Mouse (Mus musculus) megakaryocyte, adult 5-6 weeks (primary cell): ENCODE results near the gene Gm128. TPM values are rescaled to one million over a fixed set of nuclear protein-coding genes. Genes with fewer than 3 reads are reported as not detected.
A peak's percentile ranks its signal among the peaks of the same experiment; 100 is the strongest.

Experiments used
- ATAC-seq: 2 replicates; pipeline ENCODE4 v1.8.0; 2016; ENCODE audit warnings: mild to moderate bottlenecking, inconsistent platforms; ENCODE audit not compliant: poor library complexity, severe bottlenecking
- total RNA-seq, 2 experiments: library from RNA; stranded (forward) in 1 of 2; stranded (reverse) in 1 of 2; fragments of 153-499, 151-499 nt in 1 of 2; fragments of 221-1000, 200-1000 nt in 1 of 2; gene quantifications; 2 replicates each; pipeline versions ENCODE4 v1.2.3 to v1.2.4; 2015 to 2017

Gene Gm128
- total RNA-seq (2015), result 0.16 and 0.21 TPM in 2 replicates
- total RNA-seq (2017), result not detected in 2 replicates

GRCm38 (mm10) chr3:95241498-95241897 is at the start of gene Gm128:
Gene Gm128 (minus strand): TSS chr3:95241598.
- no peak for ATAC-seq

DNA sequence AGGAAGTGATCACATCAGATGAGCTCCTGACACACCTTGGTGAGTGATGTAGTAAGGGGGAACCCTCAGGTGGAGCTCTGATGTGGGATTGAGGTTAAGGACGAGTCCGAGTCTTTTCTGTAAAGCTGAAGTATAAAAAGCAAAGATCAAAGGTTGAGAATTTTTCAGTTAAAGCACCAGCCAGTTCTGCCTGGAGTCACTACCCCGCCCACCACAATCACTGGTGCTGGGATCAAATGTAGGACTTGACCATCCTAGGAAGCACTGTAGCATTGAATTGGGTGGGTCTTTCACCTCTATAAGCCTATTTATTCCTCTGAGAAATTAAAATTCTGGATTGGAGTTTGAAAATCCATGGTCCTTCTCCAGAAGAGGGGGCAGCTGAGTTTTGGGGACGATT is 49.6 kb upstream of the Gm128 start:
- no peak for ATAC-seq

- no peak for ATAC-seq
Observed at GRCm38 (mm10) chr3:95290156-95290555, 48.8 kb upstream of the Gm128 start.

GRCm38 (mm10) chr3:95289419-95289818 is 48.0 kb upstream of the Gm128 start:
- no peak for ATAC-seq

DNA sequence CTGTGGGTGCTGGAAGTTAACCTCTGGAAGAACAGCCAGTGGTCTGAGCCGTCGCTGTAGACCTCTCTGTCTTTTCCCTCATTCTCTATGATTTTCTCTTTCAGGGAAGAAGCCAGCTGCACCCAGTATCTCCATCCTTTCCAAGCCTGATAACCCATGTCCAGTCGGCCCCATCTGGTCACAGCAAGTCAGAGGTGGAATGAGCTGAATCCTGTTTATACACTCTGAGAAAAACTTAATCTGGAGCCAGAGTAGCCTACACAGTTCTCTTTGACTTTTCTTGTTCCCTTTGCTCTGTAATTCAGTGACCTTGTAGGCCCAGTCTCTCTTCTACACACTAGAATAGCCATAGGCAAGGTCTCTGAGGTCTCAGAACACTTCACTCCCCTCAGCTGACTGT is 46.1 kb upstream of the Gm128 start:
- ATAC-seq, result no peak

DNA sequence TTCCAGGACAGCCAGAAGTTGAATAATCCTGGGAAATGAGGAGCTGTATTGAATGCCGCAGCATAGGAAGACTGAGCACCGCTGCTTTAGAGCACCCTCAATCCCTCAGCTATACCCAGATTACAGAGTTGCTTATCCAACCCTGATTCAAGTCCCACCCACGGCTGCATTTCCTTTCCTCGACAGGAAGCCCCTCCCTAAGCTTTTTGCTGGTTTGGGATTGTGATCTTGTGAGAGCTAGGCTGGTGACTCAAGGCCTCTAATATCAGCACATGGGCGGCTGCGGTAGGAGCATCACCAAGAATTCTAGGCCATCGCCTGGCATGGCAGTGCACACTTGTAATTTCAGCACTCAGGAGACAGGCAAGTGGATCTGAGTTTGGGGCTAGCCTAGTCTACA is 45.1 kb upstream of the Gm128 start:
- ATAC-seq, result no peak

DNA sequence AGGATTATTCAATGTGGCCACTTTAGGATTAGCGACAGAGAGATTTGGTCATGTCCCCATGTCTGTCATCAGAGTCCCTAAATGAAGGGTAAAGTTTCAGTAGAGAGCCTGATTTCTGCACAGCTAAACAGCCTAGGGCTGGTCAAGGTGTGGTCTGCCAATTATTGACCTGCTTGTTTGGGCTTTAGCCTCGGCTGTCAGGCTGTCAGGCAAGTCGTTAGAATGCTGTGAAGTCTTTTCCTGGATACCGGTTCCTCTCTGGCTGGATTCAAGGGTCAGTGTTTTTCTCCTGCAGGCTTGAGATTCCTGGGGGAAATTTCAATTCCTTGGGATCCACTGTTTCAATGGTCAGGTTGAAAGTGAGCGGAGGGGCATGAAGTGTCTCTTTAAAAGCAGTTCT is 44.6 kb upstream of the Gm128 start:
- no peak for ATAC-seq

GRCm38 (mm10) chr3:95285390-95285789 is 44.0 kb upstream of the Gm128 start:
- no peak for ATAC-seq

DNA sequence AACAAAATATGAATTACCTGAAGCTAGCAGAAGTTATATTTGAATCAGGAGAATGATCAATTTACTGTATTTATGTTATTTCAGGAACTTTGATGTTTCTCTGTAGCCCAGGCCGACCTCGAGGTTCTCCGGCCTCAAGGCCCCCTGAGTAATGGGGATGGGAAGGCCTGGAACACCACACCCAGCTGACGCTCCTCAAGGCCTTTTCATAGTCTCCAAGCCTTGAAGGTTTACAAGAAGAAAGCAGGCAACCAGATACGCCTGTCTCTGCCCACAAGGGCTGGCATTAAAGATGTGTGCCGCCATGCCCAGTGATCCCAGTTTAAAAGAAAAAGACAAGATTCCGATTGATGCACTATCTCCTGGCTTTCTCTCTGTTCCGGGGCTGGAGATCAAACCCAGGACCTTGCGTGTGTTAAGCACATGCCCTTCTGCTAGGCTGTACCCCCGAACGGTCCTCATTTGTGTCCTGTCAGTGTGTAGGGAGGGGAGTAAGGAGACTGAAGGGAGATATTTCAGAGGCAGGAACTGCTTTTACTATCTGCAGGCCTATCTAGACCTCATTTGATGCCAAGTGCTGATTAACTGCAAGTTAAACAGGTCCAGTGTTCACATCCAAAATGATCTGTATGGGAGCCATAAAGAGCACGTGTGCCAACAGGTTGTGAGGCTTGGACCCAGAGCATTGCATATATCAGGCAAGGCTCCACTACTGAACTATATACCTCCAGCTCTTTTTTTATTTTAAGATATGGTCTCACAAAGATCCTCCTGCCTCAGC is 43.3 kb upstream of the Gm128 start:
- ATAC-seq, result no peak

DNA sequence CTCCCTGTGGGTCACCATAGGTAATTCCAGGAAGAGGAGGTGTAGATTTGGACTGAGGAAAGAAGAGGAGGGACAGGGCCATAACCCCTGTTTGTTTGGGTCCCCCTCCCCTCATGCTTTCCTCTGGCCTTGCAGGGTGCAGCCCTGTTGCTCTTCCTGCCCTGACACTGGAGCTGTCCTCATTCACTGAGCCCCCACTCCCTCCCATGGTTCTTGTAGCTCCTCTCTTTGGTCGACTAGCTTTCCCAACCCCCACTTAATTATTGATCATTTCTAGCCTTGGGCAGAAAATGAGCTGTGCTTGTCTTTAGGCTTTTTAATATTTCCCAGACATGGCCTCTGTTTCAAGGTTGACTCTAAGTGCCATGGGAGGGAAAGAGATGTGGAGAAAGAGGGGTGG is 42.7 kb upstream of the Gm128 start:
- no peak for ATAC-seq

GRCm38 (mm10) chr3:95283589-95283941 is 42.2 kb upstream of the Gm128 start:
- no peak for ATAC-seq

DNA sequence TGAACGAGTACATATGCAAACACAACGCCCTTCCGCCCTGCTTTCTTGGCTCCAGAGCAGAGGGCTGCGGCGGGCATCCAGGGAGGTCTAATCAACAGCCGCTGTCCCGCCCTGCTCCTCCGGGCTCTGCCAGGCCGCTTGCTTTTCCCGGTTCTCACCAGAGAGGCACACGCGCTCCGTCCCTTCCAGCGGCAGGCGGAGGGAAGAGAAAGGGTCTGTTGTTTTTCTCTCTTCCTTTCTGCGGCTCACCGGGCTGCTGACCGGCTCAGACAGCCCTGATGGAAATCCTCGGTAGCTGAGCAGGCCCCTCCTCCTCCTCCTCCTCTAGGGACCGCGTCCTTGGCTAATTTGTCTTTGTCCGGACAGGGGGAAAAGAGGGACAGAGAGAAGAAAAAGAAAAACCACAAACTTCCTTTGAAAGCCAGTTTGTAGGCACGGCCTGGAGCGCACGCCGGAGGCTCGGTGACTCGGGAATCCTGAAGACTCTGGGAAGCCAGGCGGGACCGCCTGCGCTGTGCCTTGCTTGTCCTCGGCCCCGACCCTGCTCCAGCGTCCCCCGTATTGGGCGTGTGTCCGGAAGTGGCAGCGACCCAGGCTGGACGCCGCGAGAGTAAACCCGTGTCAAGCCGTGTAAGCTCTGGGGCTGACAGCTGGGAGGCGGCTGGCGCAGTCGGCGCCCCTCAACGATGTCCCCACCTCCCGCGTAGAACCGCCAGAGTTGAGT is 41.6 kb upstream of the Gm128 start:
- peak; percentile 39 for ATAC-seq

- ATAC-seq, result peak; percentile 61
Observed at GRCm38 (mm10) chr3:95282381-95282864, 41.0 kb upstream of the Gm128 start.

DNA sequence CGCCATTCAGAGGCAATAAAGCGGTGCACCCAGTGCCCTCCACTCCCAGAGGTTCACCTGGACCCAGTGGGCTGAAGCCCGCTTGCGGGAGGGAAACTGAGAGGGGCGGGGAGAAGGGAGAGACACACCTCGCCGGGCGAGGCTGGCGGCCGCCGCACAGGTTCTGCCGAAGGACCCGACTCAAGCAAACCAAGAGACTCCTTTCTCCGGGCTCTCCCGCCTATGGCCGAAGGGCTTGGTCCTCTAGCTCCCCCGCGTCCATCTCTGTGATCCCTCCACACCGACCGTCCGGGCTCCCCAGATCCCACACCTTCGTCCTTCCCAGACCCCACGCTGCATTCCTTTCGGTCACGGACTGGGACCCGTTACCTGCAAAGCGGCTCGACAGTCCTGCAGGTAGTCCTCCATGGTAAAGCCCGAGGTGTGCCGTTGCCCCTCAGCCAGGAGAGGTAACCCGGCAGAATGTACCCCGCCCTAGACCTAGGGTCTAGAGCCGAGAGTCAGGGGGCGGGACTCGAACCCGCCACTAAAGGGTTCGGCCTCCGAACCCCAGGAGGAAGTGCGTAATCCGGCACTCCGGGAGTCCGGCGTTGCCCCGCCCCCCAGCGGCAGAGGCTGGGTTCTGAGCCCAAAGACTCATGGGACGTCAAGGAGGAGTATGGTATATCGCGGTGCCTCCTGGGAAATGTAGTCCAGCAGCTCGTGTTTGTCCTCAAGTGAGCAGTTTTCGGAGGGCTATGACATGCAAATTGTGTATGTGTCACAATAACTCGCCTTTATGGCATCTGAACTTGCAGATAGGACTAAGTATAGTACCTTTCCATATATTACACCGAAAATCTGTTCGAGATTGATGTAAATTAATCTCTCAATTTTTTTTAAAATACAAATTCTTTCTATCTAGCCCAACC is 40.1 kb upstream of the Gm128 start, which contains the start of the genes Mindy1 and Prune1:
Gene Mindy1 (plus strand): TSS at position 130 of the 911 bp plus-strand sequence.
Gene Prune1 (minus strand): TSS at position 861 of the 911 bp plus-strand sequence.
- peak; percentile 80 for ATAC-seq

DNA sequence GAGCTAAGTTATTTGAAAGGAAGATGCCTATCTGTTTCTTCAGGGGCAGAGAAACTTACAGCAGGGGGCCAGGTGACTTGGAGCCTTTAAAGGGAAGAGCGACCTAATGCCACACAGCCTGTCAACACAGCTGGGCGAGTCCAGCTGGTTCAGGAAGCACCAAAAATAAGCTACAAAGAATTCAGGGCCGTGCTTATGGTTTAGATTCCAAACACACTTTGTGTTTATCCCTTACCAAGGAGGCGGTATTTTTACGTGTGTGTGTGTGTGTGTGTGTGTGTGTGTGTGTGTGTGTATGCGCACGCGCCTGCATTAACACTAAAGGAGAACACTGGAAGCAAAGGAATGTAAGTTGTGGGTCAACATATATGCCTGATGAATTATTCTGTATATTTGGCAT is 39.3 kb upstream of the Gm128 start:
- ATAC-seq, result no peak

- ATAC-seq, result no peak
Observed at GRCm38 (mm10) chr3:95277149-95277551, 35.8 kb upstream of the Gm128 start.

- no peak for ATAC-seq
Observed at GRCm38 (mm10) chr3:95276428-95276934, 35.1 kb upstream of the Gm128 start.

DNA sequence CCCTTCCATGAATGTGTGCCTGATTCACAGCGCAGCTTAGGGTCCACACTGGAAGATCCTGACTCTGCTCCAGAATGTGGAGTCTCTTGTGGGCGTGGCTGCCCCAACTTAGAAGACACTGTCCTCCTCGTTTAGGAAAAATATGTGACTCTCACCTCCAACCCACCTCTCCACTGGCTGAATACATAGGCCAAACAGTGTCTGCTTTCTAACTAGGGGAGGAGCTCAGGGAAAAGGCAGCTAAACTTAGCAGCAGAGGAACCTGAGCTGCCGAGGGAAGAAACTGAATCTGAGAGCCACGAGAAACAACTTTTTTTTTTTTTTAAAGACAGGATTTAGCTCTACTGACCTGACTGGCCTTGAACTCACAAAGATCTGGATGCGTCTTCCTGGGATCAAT is 33.8 kb upstream of the Gm128 start:
- ATAC-seq, result no peak

GRCm38 (mm10) chr3:95274453-95274852 is 33.1 kb upstream of the Gm128 start:
- no peak for ATAC-seq

- ATAC-seq, result no peak
Observed at GRCm38 (mm10) chr3:95273471-95273870, 32.1 kb upstream of the Gm128 start.
